Mouse (Mus musculus) gastrocnemius, postnatal 10 days (tissue): ENCODE data around the gene Reep6. TPM values are rescaled to one million over a fixed set of nuclear protein-coding genes. Genes with fewer than 3 reads are reported as not detected.
"Not testable (repeated sequence)": the region's sequence is repeated elsewhere in the genome, so short reads cannot be mapped to it uniquely, and the experiment has no call there.

Source experiments
- DNase-seq: peaks from one replicate; pipeline ENCODE4 v3.0.0; 2021; ENCODE audit warnings: mixed read lengths
- total RNA-seq, 2 experiments: library from RNA; stranded (reverse); gene quantifications; 2 replicates each; pipeline ENCODE4 v1.2.3; 2021

Reep6 gene
- total RNA-seq, 2 experiments from 2014 or later, result 2.1 to 2.4 TPM

DNA sequence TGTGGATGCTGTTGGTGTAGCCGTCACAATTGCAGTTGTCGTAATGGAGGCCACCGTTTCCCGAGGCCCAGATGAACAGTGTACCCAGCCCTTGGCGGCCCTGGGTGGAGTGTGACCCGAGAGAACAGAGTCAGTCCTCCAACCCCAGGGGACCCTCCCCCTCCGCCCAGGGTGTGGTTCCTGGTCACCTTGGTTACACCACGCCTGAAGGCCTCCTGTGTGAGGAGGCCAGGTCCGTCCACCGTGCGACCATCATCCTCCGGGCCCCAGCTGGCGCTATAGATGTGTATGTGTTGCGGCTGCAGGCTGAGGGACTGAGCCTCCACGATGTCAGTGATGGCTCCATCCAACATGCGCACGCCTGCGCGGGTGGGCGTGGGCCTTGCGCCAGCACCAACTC is 4.7 kb upstream of the Reep6 start:
- DNase-seq, result no peak

- no peak for DNase-seq
Observed at GRCm38 (mm10) chr10:80330084-80330483, 331 bp downstream of the Reep6 start.

GRCm38 (mm10) chr10:80330888-80331287 is 1.1 kb downstream of the Reep6 start:
- DNase-seq, result no peak

DNA sequence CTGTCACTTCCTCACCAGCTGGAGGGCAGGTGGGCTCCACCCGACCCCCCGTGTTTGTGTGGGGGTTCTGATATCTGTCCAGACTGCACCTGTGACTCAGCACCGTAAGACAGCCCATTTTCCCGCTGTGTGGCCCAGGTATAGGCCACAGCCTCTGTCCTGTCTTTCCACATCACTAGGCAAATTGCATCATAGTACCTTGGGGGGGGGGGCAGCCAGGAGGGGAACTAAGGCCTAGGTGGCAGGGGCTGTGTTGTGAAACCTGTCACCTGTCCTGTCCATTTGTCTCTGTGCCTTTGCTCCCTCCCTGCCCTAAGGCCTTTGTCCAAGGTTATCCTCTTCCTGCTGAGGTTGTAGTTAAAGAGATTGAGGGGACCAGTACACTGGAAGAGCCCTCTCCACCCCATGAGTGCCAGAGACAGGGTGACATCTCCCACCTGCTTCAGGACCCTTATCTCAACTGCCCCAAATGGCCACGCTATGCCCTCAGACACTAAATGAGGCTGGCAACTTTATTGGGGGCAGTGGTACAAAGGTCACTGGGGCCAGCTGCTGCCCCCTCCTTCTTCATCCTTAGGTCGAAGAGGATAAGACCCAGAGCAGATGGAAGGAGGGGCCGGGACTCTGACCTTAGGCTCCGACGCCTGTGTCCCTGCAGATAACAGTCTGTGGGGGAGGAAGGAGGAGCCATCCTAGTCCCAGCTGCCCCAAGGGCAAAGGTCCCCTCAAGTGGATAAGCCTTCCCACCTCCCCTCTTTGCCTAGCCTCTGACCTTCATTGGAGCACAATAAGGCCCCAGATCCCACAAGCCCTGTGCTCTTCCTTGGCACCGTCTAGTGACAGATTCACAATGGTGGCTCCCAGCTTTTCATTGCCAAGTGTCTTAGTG is 2.1 kb downstream of the Reep6 start:
- no peak for DNase-seq

GRCm38 (mm10) chr10:80332525-80332989 is 2.8 kb downstream of the Reep6 start:
- DNase-seq, result no peak

GRCm38 (mm10) chr10:80336263-80336662 is 6.5 kb downstream of the Reep6 start:
- no peak for DNase-seq

DNA sequence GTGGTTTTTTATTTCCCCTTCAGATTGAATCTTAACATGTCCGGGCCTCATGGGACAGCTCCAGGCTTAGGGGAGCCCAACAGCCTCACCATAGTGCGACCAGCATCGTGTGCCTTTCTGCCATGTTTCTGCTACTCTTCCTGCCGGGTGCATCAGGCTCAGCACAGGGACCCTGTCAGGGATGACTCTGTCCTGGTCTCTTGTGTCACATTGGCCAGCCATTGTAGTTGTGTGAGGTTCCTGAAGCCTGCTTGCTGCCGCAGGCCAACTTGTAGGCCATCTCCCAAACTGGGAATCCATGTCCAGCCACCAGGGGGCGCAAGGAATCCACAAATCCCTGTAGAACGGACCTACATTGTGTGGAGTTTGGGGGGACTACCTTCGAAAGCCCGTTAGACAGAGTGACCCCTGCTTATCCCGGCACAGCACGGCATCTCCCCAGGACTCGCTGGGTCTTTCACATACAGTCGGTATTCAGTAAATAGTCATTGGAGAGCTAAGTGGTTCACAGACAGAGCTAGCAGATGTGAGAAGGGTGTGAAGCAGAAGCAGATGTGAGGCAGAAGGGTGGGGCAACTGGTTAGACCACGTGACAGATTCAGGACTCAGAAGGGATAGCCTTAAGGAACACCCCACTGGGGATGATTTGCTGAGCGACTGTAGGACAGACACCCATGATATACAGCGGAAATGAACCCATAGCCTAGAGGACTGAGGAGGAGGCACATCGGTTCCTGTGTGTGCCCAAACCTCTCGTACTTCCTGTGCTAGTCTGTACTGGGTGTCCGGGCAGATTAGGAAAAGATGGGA is 10.4 kb downstream of the Reep6 start:
- DNase-seq, result peak; percentile 89

DNA sequence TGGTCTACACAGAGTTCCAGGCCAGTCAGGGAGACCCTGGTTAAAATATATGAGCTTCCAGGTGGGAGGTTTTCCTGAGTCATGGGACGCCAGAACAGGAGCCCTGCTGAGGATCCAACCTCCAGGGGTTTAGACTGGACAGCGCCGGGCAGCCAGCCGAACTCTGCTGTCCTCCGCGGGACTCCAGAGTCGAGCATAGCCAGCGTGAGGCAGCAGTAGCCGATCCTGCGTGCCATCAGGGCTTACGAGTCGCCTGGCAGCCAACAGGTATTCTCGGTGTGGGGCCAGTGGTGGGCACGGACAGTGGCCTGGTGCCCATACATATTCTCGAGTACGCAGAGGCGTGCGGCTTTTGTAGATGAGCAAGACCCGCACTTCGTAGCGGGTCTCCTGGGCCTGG is 11.3 kb downstream of the Reep6 start:
- DNase-seq, result no peak

- DNase-seq, result no peak
Observed at GRCm38 (mm10) chr10:80341491-80342304, 11.9 kb downstream of the Reep6 start.

DNA sequence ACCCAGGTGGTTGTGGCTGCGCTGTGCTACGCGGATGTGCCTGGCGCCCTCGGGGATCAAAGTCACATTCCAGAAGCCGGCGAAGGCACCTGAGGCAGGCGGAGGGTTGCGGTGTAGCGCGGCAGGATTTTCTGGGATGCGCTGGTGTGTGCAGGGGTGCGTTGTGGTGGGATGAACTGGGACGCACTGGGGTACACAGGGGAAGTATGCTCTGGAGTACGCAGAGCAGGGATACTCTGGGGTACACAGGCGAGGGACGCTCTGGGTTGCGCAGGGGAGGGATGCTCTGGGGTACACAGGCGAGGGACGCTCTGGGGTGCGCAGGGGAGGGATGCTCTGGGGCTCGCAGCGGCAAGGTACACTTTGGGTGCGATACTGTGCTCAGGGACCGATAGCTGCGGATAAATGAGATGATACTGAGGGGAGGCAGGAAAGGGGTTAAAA is 12.6 kb downstream of the Reep6 start:
- DNase-seq, result no peak

- DNase-seq, result no peak
Observed at GRCm38 (mm10) chr10:80342749-80343424, 13.1 kb downstream of the Reep6 start.

DNA sequence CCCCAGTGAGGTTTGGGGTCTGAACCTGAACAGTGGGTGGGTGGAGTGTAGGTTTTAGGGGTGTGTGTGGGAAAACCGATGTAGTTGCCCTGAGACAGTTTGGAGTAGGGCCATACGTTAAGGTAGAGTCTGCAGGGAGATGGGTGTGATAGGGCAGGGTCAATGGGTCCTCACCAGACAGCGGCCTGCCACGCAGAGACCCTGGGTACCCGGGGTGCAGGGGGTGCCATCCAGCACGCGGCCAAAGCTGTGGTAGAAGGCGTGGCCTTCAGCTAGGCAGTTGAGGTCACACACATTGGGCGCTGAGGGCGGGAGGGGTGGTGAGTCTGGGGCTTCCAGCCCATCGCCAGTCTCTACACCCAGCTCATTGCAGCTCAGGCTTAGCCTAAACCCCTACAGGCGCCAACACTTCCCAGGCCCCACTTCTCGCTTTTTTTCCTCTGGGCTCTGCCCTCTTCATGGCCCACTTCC is 13.7 kb downstream of the Reep6 start:
- DNase-seq, result no peak

DNA sequence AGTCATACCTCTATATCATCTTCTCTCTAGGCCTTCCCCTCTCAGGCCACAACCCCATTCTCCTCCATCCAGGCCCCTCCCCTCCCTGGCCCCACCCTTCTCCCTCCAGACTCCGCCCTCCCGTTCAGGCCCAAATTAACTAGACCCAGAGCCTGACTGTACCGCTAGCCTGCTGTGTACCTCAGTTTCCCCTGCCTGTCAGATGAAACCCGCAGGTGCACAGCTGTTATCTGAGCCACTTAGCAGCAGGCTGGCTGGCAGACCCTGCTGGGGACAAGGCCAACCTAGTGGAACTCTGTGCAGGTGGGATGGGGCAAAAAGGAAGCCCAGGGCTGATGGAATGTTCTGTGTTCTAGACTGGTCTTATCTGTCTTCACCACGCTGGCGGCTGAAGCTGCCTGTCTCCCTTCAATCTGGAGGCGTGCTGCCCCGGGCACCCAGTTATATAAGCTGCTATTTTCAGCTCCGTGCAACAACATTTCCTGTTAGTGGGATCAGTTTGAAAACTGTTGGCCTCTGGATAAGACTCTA is 14.4 kb downstream of the Reep6 start:
- DNase-seq, result no peak

GRCm38 (mm10) chr10:80345122-80345521 is 15.4 kb downstream of the Reep6 start:
- DNase-seq, result no peak

DNA sequence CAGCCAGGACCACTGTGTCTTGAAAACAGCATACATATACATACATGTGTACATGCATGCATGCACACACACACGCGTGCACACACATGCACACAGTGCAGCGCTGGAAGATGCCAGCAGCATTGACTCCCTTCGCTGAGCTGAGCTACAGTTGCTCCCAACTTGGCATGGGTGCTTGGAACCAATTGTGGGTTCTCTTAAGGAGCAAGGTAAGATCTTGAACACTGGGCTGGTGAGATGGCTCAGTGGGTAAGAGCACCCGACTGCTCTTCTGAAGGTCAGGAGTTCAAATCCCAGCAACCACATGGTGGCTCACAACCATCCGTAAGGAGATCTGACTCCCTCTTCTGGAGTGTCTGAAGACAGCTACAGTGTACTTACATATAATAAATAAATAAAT is 16.2 kb downstream of the Reep6 start:
- not testable (repeated sequence) for DNase-seq

DNA sequence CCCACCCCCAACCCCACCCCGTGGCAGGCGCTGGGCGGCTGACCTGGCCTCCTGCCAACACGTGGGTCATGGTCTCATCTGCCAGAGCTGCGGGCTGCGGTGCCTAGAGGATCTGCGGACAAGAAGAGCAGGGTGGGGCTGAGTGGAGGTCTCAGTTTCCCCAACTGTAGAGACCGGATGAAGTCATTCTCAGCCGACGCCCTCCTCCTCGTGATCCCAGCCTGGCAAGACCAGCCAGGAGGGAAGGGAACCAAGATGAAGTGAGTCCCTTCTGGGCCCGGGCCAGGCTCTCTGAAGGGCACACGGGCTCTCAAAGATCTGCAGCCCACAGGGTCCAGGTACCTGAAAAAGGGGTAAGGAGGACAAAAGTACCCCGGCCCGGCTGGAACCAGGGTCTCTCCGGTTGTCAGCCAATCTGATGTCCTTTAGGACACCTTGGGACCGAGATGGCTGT is 17.8 kb downstream of the Reep6 start:
- DNase-seq, result no peak

GRCm38 (mm10) chr10:80348244-80348781 is 18.6 kb downstream of the Reep6 start, which contains the start of gene Adamtsl5:
Gene Adamtsl5 (minus strand): TSS chr10:80348412.
- peak; percentile 76 for DNase-seq

GRCm38 (mm10) chr10:80348981-80349380 is 19.2 kb downstream of the Reep6 start:
- no peak for DNase-seq

GRCm38 (mm10) chr10:80350292-80350691 is 20.5 kb downstream of the Reep6 start:
- DNase-seq, result peak; percentile 91

- DNase-seq, result no peak
Observed at GRCm38 (mm10) chr10:80351896-80352295, 22.1 kb downstream of the Reep6 start.

- no peak for DNase-seq
Observed at GRCm38 (mm10) chr10:80352727-80353126, 23.0 kb downstream of the Reep6 start.
